Mouse (Mus musculus): ENCODE data around the gene Aspn. TPM values are rescaled to one million over a fixed set of nuclear protein-coding genes. Genes with fewer than 3 reads are reported as not detected.
A peak's percentile ranks its signal among the peaks of the same experiment; 100 is the strongest.
"Not testable (repeated sequence)": the region's sequence is repeated elsewhere in the genome, so short reads cannot be mapped to it uniquely, and the experiment has no call there.

Gene Aspn
- polyA plus RNA-seq, 1 experiment: 1.0 TPM

DNA sequence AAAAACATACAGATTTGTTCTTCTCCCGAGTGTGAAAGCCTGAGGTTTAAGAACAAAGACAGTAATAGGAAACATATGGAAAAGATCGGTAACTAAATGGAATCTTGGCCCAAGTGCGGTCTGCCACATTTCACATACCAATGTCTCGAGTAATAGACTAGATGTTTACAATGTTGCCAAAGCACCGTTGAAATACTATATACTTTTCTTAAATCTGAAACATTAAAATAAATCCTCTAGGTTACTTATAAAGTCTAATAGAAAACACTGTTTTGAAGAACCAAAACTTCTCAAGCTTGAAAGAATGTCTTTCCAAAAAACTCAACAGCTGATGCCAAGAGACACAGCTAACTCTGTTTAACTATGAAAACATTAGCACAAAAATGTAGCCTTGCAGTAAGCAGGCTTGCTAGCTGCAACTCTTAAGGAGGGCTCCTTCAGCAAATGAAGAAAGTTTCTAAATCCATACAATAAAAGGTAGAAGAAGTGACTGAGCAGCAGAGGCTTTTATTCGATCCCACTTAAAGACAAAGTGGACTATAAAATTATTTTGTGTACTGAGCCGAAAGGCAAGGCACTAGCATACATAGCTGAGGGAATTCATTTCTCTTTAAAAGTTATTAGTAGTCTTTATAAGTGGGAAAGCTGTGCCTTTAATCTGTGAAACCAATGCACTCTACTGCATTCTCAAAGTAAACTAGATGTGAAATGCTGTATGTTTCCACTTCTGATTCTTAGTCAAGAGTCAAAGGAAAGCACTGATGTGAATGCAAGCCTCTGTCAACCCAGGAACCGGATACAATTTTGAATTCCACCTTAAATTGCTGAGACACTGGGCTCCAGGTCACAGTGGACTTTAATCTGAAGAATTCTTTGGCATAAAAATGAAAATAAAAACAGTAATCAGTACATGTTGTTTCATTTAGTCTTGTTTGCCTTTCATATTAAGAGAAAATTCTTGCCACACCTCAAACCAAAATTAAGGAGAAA, 37.6 kb downstream of the Aspn start, which contains the start of gene Omd:
TSS of gene Omd (plus strand) at position 922 of the 990 bp plus-strand sequence.
- TF ChIP-seq CTCF (conservative IDR thresholded peaks at IDR 0.05; ENCODE audit: insufficient read depth, insufficient read length, low read depth, low read length) (no peak), POLR2A (IDR thresholded peaks at IDR 0.05; ENCODE audit: low read depth, low read length) (no peak)
- Histone ChIP-seq H3K27me3 (replicated peaks; ENCODE audit: control insufficient read depth, insufficient read depth, low read length) (no peaks in the 10 kb centered on the region), H3K4me3 (ENCODE audit: insufficient read depth, low read depth, low read length) (no peak within 1 kb of the TSS), H3K4me1 (ENCODE audit: control insufficient read depth, insufficient read depth, low read length) (peaks cover 15% of the 10 kb centered on the region), H3K27ac (ENCODE audit: insufficient read depth, low read depth, low read length) (peak within 1 kb of the TSS; percentile 78), H3K36me3 (ENCODE audit: control insufficient read depth, insufficient read depth, low read length) (no peaks in the 10 kb centered on the region)
- peak; percentile 82 for DNase-seq
- WGBS: 38% methylated on average over 8 of the region's 8 CpGs

DNA sequence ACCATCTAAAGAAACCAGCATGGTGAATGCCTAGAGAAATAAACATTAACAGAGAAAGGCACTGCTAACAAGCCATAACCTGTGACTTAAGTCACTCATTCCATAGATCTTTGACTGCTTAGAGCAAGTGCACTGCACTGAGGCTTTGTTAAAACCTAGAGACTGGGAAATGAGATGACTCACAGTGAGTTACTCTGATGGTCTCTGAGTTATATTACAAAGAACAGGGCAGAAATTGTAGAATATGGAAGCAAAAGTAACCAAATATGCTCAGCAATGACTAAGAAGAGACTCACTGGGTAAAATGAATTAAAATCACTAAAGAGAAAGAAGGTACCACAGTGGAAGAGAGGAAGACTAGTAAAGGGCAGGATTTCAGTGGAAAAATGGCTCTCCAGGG, 39.6 kb downstream of the Aspn start:
- no peak for DNase-seq
- Histone ChIP-seq H3K27me3 (replicated peaks; ENCODE audit: control insufficient read depth, insufficient read depth, low read length) (no peaks in the 10 kb centered on the region), H3K4me1 (ENCODE audit: control insufficient read depth, insufficient read depth, low read length) (peaks cover 15% of the 10 kb centered on the region), H3K27ac (ENCODE audit: insufficient read depth, low read depth, low read length) (peak overlapping the region; percentile 94), H3K36me3 (ENCODE audit: control insufficient read depth, insufficient read depth, low read length) (no peaks in the 10 kb centered on the region), H3K4me3 (ENCODE audit: insufficient read depth, low read depth, low read length) (no peak overlapping the region)
- no peak for TF ChIP-seq CTCF (conservative IDR thresholded peaks at IDR 0.05; ENCODE audit: insufficient read depth, insufficient read length, low read depth, low read length)
- no peak for TF ChIP-seq POLR2A (IDR thresholded peaks at IDR 0.05; ENCODE audit: low read depth, low read length)

DNA sequence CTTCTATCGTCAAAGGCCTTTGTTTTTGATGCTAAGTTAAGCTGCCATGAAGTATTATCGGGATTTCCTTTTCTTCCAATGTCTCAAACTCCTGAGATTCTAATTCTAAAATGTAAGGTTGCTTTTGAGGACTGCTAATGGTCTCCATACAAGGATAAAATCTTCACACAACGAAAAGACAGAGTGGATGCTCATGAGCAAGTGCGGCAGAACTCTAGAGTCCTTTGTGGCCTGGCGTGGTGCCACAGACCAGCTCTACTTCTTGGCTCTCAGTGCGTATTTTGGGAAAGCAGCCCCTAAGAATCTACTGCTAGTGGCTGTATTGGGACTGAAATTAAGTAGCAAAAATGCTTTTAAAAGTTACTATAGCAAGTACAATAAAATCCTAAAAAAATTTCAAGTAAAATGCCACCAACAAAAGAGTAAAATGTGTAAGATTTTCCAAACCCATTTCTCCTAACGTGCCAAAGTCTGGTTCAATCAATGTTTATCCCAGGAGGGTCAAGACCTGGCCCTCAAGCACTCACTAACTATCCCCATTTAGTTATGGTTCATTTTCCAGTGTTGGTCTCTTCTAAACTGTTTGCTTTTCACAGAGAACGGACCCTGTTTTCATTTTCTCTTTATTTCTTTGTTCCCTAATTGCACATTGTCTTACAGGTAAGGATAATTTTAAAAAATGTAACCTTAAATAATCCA, 40.2 kb downstream of the Aspn start:
- Histone ChIP-seq H3K4me1 (ENCODE audit: control insufficient read depth, insufficient read depth, low read length) (peaks cover 15% of the 10 kb centered on the region), H3K27me3 (replicated peaks; ENCODE audit: control insufficient read depth, insufficient read depth, low read length) (no peaks in the 10 kb centered on the region), H3K36me3 (ENCODE audit: control insufficient read depth, insufficient read depth, low read length) (no peaks in the 10 kb centered on the region), H3K27ac (ENCODE audit: insufficient read depth, low read depth, low read length) (peak overlapping the region; percentile 94), H3K4me3 (ENCODE audit: insufficient read depth, low read depth, low read length) (no peak overlapping the region)
- TF ChIP-seq CTCF (conservative IDR thresholded peaks at IDR 0.05; ENCODE audit: insufficient read depth, insufficient read length, low read depth, low read length): no peak
- TF ChIP-seq POLR2A (IDR thresholded peaks at IDR 0.05; ENCODE audit: low read depth, low read length): no peak
- 43% methylated on average over 8 of the region's 8 CpGs for WGBS
- peak; percentile 66 for DNase-seq

DNA sequence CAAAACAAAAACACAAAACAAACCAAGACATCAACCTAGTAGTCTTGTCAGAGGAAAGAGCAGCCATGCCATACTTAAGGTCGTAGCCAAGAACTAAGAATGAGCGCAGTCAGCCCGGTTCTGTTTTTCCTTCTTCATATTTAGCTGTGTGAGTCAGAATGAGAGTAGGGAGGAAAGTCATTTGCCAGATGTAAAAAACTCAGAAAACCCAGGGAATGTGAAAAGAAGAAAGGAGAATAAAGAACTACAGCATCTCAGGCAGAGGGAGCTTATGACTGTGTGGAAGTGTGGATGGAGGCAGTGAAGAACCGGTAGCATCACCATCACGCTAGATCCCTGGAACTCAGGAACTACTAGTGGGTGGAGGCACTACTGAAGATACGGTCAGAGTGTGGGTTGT, 41.8 kb downstream of the Aspn start:
- H3K4me3 ChIP-seq (ENCODE audit: insufficient read depth, low read depth, low read length): no peak overlapping the region
- H3K27ac ChIP-seq (ENCODE audit: insufficient read depth, low read depth, low read length): no peak overlapping the region; the same call in 1 of the 2 replicates
- H3K4me1 ChIP-seq (ENCODE audit: control insufficient read depth, insufficient read depth, low read length): peaks cover 14% of the 10 kb centered on the region
- TF ChIP-seq CTCF (conservative IDR thresholded peaks at IDR 0.05; ENCODE audit: insufficient read depth, insufficient read length, low read depth, low read length) (no peak), POLR2A (IDR thresholded peaks at IDR 0.05; ENCODE audit: low read depth, low read length) (no peak)
- no peaks in the 10 kb centered on the region for H3K27me3 ChIP-seq (replicated peaks; ENCODE audit: control insufficient read depth, insufficient read depth, low read length)
- DNase-seq: no peak
- 89% methylated on average over 6 of the region's 6 CpGs for WGBS
- no peaks in the 10 kb centered on the region for H3K36me3 ChIP-seq (ENCODE audit: control insufficient read depth, insufficient read depth, low read length)

DNA sequence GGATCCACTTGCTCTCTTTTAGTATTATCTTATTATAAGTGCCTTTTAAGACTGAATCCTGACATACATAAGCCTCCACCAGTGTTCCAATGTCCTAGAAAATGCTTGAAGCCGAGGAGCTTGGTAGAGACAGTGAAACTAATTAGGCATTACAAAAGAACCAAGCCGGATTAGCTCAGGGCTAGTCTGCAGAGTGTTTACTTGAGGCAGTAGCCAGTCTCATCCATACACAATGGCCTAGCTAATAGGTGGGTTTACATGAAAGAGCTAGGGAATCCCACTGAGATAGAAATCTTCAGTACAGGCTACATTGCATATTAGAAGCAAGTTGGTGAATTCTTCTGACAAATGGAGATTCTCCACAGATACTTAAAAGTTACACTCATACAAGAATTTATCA, 58.3 kb downstream of the Aspn start:
- H3K36me3 ChIP-seq (ENCODE audit: control insufficient read depth, insufficient read depth, low read length); H3K27ac ChIP-seq (ENCODE audit: insufficient read depth, low read depth, low read length); H3K27me3 ChIP-seq (replicated peaks; ENCODE audit: control insufficient read depth, insufficient read depth, low read length); DNase-seq; H3K4me3 ChIP-seq (ENCODE audit: insufficient read depth, low read depth, low read length); H3K4me1 ChIP-seq (ENCODE audit: control insufficient read depth, insufficient read depth, low read length): not testable (repeated sequence)
- WGBS: 96% methylated on average over 2 of the region's 2 CpGs

DNA sequence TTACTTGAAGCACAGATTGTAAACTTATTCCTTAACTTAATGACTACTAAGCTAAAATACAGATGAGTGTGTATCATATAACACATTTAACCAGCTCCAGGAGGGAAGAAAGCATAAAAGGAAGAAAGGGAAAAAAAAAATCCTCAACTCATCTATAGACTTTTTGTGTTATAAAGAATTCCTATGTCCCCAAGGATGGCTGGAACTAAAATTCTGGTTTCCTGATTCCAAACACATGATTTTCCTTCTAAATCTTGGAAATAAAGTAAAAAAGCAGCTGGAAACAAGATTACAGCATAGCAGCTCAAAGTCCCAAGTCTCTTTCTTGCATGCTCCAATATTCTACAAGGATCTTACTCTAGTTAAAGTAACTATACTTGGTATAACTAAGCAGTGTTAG, 59.4 kb downstream of the Aspn start:
- no peaks in the 10 kb centered on the region for H3K27me3 ChIP-seq (replicated peaks; ENCODE audit: control insufficient read depth, insufficient read depth, low read length)
- no peak for DNase-seq
- TF ChIP-seq POLR2A (IDR thresholded peaks at IDR 0.05; ENCODE audit: low read depth, low read length) (no peak), CTCF (conservative IDR thresholded peaks at IDR 0.05; ENCODE audit: insufficient read depth, insufficient read length, low read depth, low read length) (no peak)
- H3K4me1 ChIP-seq (ENCODE audit: control insufficient read depth, insufficient read depth, low read length): no peaks in the 10 kb centered on the region
- H3K27ac ChIP-seq (ENCODE audit: insufficient read depth, low read depth, low read length): no peak overlapping the region
- H3K4me3 ChIP-seq (ENCODE audit: insufficient read depth, low read depth, low read length): no peak overlapping the region
- H3K36me3 ChIP-seq (ENCODE audit: control insufficient read depth, insufficient read depth, low read length): no peaks in the 10 kb centered on the region

DNA sequence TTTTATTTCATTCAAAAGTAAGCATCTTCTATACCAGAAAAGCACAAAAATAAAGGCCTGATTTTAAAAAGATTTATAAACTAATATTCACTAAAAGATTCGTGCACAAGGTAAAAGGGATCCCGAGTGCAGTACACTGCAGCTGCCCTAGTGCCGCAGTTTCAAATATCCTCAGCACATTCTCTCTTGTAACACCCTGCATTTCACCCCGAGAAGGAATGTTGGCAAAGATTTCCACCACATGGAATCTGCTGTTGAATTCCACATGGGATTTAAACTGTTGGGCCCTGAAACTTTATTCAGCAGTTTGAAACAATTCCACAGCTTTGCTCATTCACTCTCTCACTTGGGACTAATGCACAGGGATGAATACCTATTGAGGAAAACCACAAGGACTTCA, 63.5 kb downstream of the Aspn start, which contains the start of gene Ogn:
TSS of gene Ogn (plus strand) at position 333 of the 400 bp plus-strand sequence.
- TF ChIP-seq POLR2A (IDR thresholded peaks at IDR 0.05; ENCODE audit: low read depth, low read length): no peak
- no peak for TF ChIP-seq CTCF (conservative IDR thresholded peaks at IDR 0.05; ENCODE audit: insufficient read depth, insufficient read length, low read depth, low read length)
- no peaks in the 10 kb centered on the region for H3K36me3 ChIP-seq (ENCODE audit: control insufficient read depth, insufficient read depth, low read length)
- no peak within 1 kb of the TSS; the same call in 1 of the 2 replicates for H3K4me3 ChIP-seq (ENCODE audit: insufficient read depth, low read depth, low read length)
- no peaks in the 10 kb centered on the region for H3K4me1 ChIP-seq (ENCODE audit: control insufficient read depth, insufficient read depth, low read length)
- 32% methylated on average over 4 of the region's 4 CpGs for WGBS
- no peak within 1 kb of the TSS; the same call in 1 of the 2 replicates for H3K27ac ChIP-seq (ENCODE audit: insufficient read depth, low read depth, low read length)
- no peaks in the 10 kb centered on the region for H3K27me3 ChIP-seq (replicated peaks; ENCODE audit: control insufficient read depth, insufficient read depth, low read length)
- peak; percentile 69 for DNase-seq
